Mouse (Mus musculus): ENCODE results near the gene Obscn.
A peak's percentile ranks its signal among the peaks of the same experiment; 100 is the strongest.

Obscn gene

GRCm38 (mm10) chr11:58981541-58982447 lies 154.4 kb downstream of the Obscn start:
- peak; percentile 69 for DNase-seq

DNA sequence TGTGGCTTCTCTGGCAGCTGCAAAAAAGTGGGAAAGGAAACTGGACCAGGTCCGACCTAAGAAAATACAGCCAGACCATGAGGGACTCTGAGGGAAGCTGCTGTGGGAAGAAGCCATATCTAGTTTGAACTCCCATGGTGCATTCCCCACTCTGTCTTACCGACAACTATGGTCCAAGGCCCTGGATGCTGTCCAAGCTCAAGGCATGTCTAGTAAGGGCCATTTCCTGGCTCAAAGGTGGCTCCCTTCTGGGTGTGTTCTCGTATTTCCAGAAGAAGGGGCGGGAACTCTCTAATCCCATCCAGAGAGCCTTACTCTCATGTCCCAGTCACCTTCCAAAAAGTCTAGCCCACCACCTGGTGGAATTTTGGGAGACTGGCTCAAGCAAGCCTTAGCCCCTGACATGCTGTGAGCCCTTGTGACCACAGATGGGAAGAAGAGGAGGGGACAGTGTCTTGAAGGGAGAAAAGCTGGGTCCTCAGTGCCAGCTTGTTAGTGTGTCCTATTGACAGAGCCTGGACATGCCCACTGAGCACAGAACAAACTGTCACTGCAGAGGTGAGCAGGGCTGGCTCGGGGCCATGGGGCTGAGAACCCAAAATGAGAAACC lies 155.7 kb downstream of the Obscn start:
- no peak for DNase-seq

DNA sequence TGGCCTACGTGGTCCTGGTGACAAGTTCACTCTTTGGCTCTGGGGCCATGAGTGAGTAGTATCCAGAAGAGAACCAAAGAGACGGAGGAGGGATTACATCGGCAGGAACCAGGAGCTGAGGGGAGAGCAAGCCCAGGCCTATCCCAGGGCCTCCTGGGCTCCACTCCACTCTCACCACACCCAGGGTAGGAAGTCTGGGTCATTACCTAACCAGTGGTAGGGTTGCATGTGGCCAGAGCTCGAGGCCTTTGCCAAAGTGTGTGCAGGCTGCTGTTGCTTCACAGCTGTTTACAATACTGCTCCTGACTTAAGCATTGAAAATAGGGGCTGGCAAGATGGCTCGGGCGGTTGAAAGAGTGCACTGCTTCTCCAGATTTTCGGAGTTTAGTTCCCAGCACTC lies 156.5 kb downstream of the Obscn start:
- no peak for DNase-seq

DNA sequence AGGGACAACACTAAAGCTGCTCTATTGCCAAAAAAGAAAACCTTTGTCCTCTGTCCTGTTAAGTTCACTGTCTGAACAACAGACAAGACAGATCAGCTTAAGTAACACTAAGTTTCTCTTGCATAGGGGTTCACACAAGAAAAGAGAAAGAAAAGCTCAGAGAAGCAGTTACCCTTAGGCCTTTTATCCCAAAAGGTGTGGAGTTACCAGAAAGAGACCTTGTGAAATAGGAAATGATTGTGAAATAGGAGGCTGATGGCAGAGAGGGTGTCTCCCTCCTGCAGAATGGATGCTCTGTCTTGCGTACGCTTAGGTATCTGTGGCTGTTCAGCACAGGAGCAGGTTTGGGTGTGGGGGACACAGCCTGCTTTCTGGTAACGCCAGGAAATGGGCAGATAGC lies 157.0 kb downstream of the Obscn start:
- no peak for DNase-seq

DNA sequence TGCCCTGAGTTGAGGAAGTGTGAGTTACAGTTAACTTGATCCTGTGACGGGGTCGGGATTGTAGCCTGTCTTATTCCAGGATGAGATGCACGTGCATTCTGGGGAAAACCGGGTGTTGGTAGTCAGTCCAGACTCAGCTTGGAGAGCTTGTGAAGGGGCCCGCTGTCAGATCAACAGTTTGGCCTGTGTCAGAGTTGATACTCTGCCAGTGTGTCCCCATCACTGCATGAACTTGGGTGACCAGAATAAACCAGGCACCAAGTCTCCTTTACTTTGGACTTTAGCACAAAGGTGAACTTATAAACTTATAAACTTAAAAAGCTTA lies 157.5 kb downstream of the Obscn start:
- no peak for DNase-seq

DNA sequence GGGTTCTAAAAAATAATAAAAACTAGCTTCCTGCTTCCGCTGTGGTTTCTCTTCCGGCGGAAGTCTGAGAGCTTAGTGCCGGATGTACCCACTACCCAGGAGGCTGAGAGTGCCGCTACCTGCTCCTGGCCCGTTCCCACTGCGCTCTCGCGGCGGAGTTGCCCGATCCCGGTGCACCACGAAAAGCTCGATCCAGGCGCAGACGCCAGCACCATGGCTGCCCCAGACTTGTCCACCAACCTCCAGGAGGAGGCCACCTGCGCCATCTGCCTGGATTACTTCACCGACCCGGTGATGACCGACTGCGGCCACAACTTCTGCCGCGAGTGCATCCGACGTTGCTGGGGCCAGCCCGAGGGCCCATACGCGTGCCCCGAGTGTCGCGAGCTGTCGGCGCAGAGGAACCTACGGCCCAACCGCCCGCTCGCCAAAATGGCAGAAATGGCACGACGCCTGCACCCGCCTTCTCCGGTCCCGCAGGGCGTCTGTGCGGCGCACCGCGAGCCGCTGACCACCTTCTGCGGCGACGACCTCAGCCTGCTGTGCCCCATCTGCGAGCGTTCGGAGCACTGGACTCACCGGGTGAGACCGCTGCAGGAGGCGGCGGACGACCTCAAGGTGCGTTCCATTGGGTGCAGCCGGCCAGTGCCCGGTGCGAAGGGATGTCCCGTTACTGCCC lies 158.0 kb downstream of the Obscn start, which contains the start of gene Trim11:
Gene Trim11, plus strand, starts transcription at position 67 of the 679 bp plus-strand sequence.
- DNase-seq, result peak; percentile 87

GRCm38 (mm10) chr11:58977607-58978026 lies 158.6 kb downstream of the Obscn start:
- no peak for DNase-seq

GRCm38 (mm10) chr11:58977150-58977549 lies 159.1 kb downstream of the Obscn start:
- DNase-seq, result no peak

- DNase-seq, result no peak
Observed at GRCm38 (mm10) chr11:58974414-58974813, 161.8 kb downstream of the Obscn start.

DNA sequence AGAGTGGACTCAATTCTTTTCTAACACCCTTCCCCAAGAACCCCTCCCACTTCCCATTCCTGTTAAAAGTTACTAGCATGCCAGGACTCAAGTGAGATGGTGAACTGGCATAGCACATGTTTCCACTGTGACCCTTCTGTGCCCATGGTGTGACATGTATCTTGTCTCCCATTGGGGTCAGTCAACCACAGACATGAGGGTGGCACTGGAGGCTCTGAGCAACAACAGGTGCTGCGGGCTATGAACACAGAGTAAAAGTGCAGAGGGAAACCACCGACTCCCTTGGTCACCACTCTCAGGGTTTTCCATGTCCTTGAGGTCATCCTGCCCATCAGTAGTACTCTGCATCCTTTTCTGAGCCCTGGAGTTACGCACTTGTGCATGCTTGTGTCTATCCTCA lies 164.4 kb downstream of the Obscn start:
- no peak for DNase-seq

DNA sequence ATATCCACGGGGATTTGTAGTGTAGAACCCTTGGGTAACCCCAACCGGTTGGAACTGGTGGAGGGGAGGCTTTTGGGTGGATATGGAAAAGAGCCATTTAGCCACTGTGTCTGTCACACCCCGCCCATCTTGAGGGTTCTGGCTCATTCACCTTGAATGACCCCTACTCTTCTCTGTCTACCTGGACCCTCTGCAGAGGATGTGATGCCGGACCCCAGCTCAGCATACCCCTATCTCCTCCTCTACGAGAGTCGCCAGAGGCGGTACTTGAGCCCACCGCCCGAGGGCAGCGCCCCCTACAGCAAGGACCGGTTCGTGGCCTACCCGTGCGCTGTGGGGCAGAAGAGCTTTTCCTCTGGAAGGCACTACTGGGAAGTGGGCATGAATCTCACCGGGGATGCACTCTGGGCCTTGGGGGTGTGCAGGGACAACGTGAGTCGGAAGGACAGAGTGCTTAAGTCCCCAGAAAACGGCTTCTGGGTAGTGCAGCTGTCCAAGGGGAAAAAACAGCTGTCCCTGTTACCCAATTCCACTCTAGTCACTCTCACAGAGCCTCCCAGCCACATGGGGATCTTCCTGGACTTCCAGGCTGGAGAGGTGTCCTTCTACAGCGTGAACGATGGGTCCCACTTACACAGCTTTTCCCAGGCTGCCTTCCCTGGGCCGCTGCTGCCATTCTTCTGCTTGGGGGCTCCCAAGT lies 165.2 kb downstream of the Obscn start:
- no peak for DNase-seq

DNA sequence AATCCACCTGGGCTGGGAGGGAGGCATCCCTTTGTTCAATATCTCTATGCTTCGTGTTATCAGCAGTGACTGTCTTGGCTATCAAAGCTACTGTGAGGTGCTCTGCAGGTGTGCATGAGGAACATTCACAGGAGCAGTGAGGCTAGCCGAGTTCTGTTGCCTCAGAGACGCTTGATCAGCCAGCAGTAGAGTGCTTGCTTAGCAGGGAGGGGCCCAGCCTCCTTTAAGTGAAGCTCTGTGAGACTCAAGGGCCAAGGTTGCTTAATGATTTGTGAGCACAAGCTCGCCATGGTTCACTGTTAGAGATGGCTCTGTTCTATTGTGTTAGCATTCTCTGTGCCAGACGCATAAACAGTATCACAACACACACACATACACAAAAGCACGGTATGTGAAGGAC lies 166.5 kb downstream of the Obscn start:
- no peak for DNase-seq

DNA sequence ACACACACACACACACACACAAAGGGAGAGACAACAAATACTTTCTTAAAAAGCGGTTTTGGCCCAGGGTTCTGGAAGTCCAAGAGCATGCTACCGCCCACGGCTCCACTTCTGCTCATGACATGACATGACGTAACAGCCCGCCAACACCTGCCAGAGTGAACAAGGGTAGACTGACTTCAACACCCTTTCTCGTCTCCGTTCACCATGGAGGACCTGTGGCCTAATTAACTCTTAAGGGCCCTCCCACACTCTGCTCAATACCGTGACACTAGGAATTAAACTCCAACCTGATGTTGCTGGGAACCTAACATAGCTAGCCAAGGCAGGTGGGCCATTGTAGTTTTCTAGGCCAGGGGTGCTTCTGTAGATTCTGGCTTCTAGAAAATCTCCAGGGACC lies 167.2 kb downstream of the Obscn start:
- DNase-seq, result no peak

DNA sequence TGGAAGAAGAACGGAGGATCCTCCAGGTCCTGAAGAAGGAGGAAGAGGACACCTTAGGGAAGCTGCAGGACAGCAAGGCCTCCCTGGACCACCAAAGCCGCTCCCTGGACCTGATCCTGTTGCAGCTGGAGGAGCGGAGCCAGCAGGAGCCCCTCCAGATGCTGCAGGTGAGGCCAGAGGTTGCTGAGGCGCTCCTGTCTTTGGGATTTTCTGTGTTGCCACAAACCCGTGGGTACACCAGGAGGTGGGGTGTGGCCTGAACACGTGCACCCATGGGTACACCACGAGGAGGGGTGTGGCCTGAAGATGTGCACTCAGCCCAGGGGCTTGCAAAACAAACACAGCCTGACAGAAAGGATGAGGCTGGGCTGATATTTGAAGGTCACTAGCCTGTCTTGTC lies 167.7 kb downstream of the Obscn start:
- DNase-seq, result no peak

GRCm38 (mm10) chr11:58967346-58967745 lies 168.9 kb downstream of the Obscn start:
- DNase-seq, result peak; percentile 42

DNA sequence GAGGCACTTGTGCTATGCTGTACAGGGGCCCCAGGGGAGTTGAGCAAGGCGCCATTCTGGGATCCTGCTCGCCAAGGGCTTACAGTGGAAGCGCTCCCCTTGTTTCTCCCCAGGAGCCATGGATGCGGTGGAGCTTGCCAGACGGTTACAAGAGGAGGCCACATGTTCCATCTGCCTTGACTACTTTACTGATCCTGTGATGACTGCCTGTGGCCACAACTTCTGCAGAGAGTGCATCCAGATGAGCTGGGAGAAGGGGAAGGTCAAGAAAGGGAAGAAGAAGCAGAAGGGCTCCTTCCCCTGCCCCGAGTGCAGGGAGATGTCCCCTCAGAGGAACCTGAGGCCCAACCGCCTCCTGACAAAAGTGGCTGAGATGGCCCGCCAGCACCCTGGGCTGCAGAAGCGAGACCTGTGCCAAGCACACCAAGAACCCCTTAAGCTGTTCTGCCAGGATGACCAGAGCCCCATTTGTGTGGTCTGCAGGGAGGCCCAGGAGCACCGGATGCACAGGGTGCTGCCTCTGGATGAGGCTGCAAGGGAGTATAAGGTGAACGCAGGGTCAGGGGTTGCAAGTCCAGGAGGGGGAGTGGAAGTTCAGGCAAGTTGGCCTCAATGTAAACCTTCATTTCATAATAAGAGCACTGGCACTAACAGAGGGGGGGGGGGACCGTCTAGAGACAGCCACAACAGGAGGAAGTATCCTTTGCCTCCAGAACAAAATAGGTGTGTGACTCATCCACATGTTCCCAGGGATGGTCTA lies 171.0 kb downstream of the Obscn start:
- DNase-seq, result no peak

GRCm38 (mm10) chr11:58964216-58964615 lies 172.0 kb downstream of the Obscn start:
- no peak for DNase-seq

DNA sequence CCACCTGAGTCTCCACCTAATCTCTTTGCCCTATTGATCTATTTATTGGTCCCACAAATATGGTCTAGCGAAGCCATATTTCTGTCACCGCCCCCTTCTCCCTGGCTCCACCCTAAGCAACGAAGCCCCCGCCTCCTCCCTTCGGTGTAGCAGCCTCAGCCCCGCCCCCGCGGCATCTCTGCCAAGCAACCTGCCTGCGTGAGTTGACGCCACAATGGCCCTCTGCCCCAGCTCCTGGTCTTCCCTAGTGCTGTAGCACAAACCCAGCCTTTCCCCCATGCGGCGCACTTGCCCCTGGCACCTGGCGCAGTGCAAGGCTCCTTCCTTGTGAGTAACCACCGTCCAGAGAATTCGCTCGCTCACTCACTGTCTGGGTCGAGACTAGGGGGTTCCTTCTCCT lies 172.7 kb downstream of the Obscn start:
- peak; percentile 34 for DNase-seq

DNA sequence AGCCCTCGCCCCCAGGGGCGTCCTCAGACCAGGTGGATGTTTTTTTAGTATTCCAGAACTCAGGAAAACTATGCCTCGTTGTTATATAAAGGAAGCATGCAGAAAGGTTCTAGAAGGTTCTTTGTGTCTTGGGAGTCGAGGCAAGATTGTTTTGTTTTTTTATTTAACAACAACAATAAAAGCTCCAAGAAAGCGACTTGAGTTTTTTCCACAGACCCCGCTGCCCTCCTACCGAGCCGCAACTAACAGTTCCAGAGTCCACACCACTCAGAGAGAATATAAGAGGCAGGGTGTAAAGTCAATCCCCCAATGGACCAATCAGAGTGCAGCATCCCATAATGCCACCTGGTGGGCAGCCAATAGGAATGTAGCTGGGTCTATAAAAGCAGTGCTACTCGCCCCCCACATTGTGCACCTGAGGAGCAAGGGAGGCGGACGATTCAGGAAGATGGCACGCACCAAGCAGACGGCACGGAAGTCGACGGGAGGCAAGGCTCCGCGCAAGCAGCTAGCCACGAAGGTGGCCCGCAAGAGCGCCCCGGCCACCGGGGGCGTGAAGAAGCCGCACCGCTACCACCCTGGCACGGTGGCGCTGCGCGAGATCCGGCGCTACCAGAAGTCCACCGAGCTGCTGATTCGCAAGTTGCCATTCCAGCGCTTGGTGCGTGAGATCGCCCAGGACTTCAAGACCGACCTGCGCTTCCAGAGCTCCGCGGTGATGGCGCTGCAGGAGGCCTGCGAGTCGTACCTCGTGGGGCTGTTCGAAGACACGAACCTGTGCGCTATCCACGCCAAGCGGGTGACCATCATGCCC lies 174.6 kb downstream of the Obscn start:
- peak; percentile 30 for DNase-seq

DNA sequence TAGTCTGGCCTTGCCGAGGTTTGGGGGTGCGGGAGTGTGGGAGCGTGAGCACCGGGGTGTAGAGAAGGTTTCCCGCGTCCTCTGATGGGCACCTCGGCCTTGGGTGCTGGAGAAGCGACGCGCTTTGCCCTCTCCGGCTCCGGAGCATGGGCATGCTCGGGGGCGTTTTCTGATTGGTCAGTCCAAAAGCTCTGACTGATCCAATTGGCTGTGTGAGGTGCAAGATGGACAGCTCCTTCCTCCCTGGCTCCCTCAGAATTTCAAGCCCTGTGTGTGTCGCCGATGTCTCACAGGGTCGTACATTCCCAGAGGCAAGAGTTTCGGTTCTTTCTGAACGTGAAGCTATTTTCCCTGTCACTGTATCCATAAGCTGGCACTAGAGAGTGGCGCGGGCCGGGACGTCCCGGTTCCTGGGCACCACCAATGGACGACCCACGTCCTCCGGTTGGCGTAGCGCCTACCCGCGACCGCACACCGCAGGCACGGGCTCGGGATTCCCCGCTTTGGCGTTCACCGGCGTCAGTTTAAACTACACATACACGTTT lies 176.2 kb downstream of the Obscn start:
- peak; percentile 92 for DNase-seq

DNA sequence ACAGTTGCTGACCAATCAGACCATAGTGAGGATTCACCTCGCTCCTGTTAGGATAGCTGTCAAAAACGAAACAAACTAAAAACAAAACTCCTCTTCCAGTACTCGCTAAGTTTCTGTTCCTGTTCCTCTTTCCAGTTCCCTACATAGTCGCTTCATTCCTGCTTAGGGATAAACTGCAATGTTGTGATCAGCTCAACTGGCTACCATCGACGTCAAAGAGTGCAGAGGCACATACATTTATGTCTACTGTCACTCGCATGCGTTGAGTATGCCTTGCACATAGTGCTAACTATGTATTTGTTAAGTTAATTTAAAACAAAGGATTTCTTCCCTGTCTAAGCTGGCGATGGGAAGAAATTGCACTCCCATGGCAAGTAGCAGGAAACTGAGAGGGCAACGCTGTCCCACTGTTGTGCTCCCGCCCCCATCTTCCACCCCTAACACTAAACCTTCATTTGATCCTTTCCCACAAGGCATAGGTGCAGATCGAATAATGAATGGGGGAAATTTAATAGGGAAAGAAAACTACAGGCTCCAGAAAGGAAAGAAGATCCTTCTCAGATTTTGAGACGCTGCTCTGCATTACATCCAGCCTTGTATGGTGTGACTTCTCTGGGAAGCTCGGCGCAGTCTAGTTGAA lies 176.9 kb downstream of the Obscn start:
- DNase-seq, result no peak
